8 mouse cellular contexts compared by ENCODE assay signal in genomic region chr8:95676631-95677030, GRCm38 (mm10). TPM values are rescaled to one million over a fixed set of nuclear protein-coding genes. Genes with fewer than 3 reads are reported as not detected.
DNase-seq lines count a peak whose midpoint lies in the region; ATAC-seq and TF ChIP-seq lines count a peak whose summit lies in the region.

TSS of gene Ndrg4 (plus strand) at chr8:95676980.

- TF ChIP-seq EP300 in heart, postnatal 0 days (IDR thresholded peaks at IDR 0.05; ENCODE audit: low read depth), result no peak

- peak within 1 kb of the TSS; percentile 98 for H3K4me2 ChIP-seq in heart, postnatal 0 days (ENCODE audit: low read depth, low read length)
- H3K4me2 ChIP-seq in limb, embryonic 12.5 days, result peak within 1 kb of the TSS; percentile 99

- intact Hi-C loops in gastrocnemius, postnatal 14 days (cut with DNase I; ENCODE audit: low total_unique reads), result no loop called here

- H3K27ac ChIP-seq in heart, postnatal 0 days (ENCODE audit: low read depth), result no peak within 1 kb of the TSS
- no peak within 1 kb of the TSS for H3K27ac ChIP-seq in limb, embryonic 12.5 days

- TF ChIP-seq CTCF in heart, postnatal 0 days (IDR thresholded peaks at IDR 0.05; ENCODE audit: low read depth), result no peak

- H3K9me3 ChIP-seq in heart, postnatal 0 days (replicated peaks; ENCODE audit: control insufficient read depth, low read length), result no peaks in the 10 kb centered on the region
- H3K9me3 ChIP-seq in limb, embryonic 12.5 days, result no peaks in the 10 kb centered on the region

- DNase-seq in left cerebral cortex, adult 18-20 months (ENCODE audit: low spot score in 2 of 2), result no peak
- DNase-seq in left cerebral cortex, adult 9 months (ENCODE audit: low spot score in 2 of 2), result no peak
- no peak for DNase-seq in adrenal gland, postnatal 4 days (ENCODE audit: low spot score in 2 of 2)
- DNase-seq in heart, postnatal 0 days (ENCODE audit: low spot score), result no peak
- no peak for DNase-seq in c-Kit-positive CD71-positive TER-119-positive erythroid progenitor cells, embryonic 14.5 days (ENCODE audit: low spot score)
- DNase-seq in gastrocnemius, postnatal 14 days, result no peak
- DNase-seq in adipocyte (ENCODE audit: low spot score), result no peak

- no peak for ATAC-seq in heart, postnatal 0 days (ENCODE audit: insufficient read depth, low read depth)
- ATAC-seq in limb, embryonic 12.5 days (ENCODE audit: insufficient number of reproducible peaks, insufficient read depth, low FRiP score, low TSS enrichment, low read depth), result no peak

- 57% methylated on average over 9 of the region's 9 CpGs for WGBS in heart, postnatal 0 days
- 33% methylated on average over 9 of the region's 9 CpGs for WGBS in limb, embryonic 12.5 days

- peak within 1 kb of the TSS; percentile 53 for H3K9ac ChIP-seq in heart, postnatal 0 days (replicated peaks; ENCODE audit: low read depth, low read length)
- peak within 1 kb of the TSS; percentile 65 for H3K9ac ChIP-seq in limb, embryonic 12.5 days (replicated peaks)

- peak within 1 kb of the TSS; percentile 61 for H3K4me3 ChIP-seq in heart, postnatal 0 days (ENCODE audit: low read depth, low read length)
- H3K4me3 ChIP-seq in limb, embryonic 12.5 days (replicated peaks), result peak within 1 kb of the TSS; percentile 61

- H3K4me1 ChIP-seq in heart, postnatal 0 days (ENCODE audit: control insufficient read depth, insufficient read depth), result no peaks in the 10 kb centered on the region
- peaks cover 14% of the 10 kb centered on the region for H3K4me1 ChIP-seq in limb, embryonic 12.5 days (replicated peaks)

- H3K27me3 ChIP-seq in heart, postnatal 0 days (ENCODE audit: control insufficient read depth, insufficient read depth, low read length), result peaks cover 52% of the 10 kb centered on the region
- H3K27me3 ChIP-seq in limb, embryonic 12.5 days, result peaks cover 97% of the 10 kb centered on the region

- H3K36me3 ChIP-seq in heart, postnatal 0 days (replicated peaks; ENCODE audit: control insufficient read depth, insufficient read depth, low read length), result no peaks in the 10 kb centered on the region
- no peaks in the 10 kb centered on the region for H3K36me3 ChIP-seq in limb, embryonic 12.5 days

RNA-seq across cellular contexts. Expression of gene Ndrg4, which starts in this region (rescaled TPM):
- 1,000 to 10,000 TPM; 1,666 to 1,729 TPM for total RNA-seq in left cerebral cortex, adult 18-20 months (2021)
- 10 to 100 TPM; 31.5 to 43.8 TPM for total RNA-seq in adrenal gland, postnatal 4 days (2021)
- total RNA-seq in heart, postnatal 0 days (2014; rRNA removed; ENCODE audit: low replicate concordance), result 563 and 621 TPM in 2 replicates
- 382 and 425 TPM in 2 replicates for polyA plus RNA-seq in heart, postnatal 0 days (2015; fragmentation: Nextera tagmentation; extraction: Ambion mirVana)
- polyA plus RNA-seq in limb, embryonic 12.5 days (2016; fragmentation: Nextera tagmentation; extraction: Ambion mirVana), result 13.1 and 14.0 TPM in 2 replicates
- total RNA-seq in gastrocnemius, postnatal 14 days (2021), result 1 to 10 TPM; 6.5 to 8.8 TPM

Comparison
In these comparisons a context has a peak if more than half of its experiments do, and no peak if none do; other contexts are left out.
1. RNA of gene Ndrg4 (total RNA-seq): 1,666 to 1,729 TPM in left cerebral cortex, adult 18-20 months and 563 to 621 TPM in heart, postnatal 0 days; 31.5 to 43.8 TPM in adrenal gland, postnatal 4 days and 6.5 to 8.8 TPM in gastrocnemius, postnatal 14 days; every median in the first group is over 10 times any median in the second.
2. RNA of gene Ndrg4 (polyA plus RNA-seq): 382 to 425 TPM in heart, postnatal 0 days; 13.1 to 14.0 TPM in limb, embryonic 12.5 days; every median in the first group is over 10 times any median in the second.